ENCODE assay signal across 10 mouse cellular contexts in the genomic region with DNA sequence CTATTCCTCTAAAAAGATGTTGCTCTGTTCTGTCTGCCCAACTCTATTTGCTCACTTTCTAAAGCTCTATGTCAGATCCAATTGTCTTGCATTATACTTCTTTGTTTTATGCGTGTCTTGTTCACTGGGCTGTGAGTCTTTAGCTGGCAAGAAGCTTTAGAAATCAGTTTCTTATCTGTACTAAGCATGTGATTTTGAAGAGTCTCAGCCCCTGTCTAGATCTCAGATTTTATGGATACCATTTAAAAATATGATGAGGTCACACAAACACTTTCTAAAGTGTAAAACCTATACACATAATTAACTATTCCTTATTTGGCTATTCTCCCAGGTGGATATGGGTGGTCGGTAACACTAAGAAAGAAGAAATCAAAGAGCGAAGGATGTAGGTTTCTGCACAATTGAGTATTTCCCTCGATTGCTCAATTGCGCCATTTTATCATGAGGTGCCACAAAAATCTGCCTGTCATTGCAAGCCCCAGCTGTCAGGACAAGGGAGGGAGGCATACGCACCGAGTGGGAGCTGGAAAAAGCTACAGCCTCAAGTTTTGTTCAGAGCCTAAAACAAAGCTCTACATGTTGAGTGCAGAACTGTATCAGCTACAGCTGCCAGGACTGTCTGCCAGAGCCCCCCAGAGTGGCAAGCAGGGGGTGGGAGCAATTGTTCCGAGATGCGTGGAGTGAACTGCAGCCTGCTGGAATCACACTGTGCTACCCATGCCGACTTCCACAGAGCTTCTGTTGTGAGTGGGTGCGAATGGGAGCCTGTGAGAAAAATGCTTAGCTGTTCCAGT. TPM values are rescaled to one million over a fixed set of nuclear protein-coding genes. Genes with fewer than 3 reads are reported as not detected.
DNase-seq lines count a peak whose midpoint lies in the region; ATAC-seq and TF ChIP-seq lines count a peak whose summit lies in the region.
"Had no signal": no experiment of that assay in that cellular context is flagged by ENCODE, and none has a peak within 500 bp of the region (broad histone marks: within the 10 kb centered on the region; RNA-seq: fewer than 3 reads in every experiment).

No protein-coding gene starts in this region.

- no peak overlapping the region for H3K27ac ChIP-seq in liver, postnatal 0 days (ENCODE audit: low read depth)
- no peak overlapping the region for H3K27ac ChIP-seq in forebrain, postnatal 0 days (ENCODE audit: low read depth, low read length)
- no peak overlapping the region for H3K27ac ChIP-seq in kidney, embryonic 14.5 days (ENCODE audit: low read depth, low read length)

- H3K9ac ChIP-seq in liver, postnatal 0 days (replicated peaks): no peak overlapping the region
- no peak overlapping the region for H3K9ac ChIP-seq in forebrain, postnatal 0 days
- no peak overlapping the region for H3K9ac ChIP-seq in kidney, embryonic 14.5 days (ENCODE audit: low read depth, low read length)

- no peaks in the 10 kb centered on the region for H3K27me3 ChIP-seq in liver, postnatal 0 days (ENCODE audit: insufficient read depth, low read length)
- H3K27me3 ChIP-seq in forebrain, postnatal 0 days (ENCODE audit: insufficient read depth, low read length): no peaks in the 10 kb centered on the region
- no peaks in the 10 kb centered on the region for H3K27me3 ChIP-seq in kidney, embryonic 14.5 days (ENCODE audit: control insufficient read depth, insufficient read depth, low read length)
- H3K27me3 ChIP-seq: Patski had no signal

- H3K4me1 ChIP-seq in liver, postnatal 0 days (ENCODE audit: insufficient read depth): no peaks in the 10 kb centered on the region
- H3K4me1 ChIP-seq in forebrain, postnatal 0 days (ENCODE audit: insufficient read depth): no peaks in the 10 kb centered on the region
- no peaks in the 10 kb centered on the region for H3K4me1 ChIP-seq in kidney, embryonic 14.5 days (ENCODE audit: control insufficient read depth, insufficient read depth, low read length)

- no peak for ATAC-seq in liver, postnatal 0 days
- peak; percentile 96 for ATAC-seq in forebrain, postnatal 0 days
- ATAC-seq in megakaryocyte-erythroid progenitor cell, adult 5-6 weeks (replicated peaks; ENCODE audit: low FRiP score, low TSS enrichment, poor library complexity, severe bottlenecking): no peak
- no peak for ATAC-seq in kidney, embryonic 14.5 days (ENCODE audit: low FRiP score, low TSS enrichment)
- ATAC-seq: Patski had no signal

- no peak overlapping the region for H3K4me3 ChIP-seq in liver, postnatal 0 days (ENCODE audit: low read depth, low read length)
- H3K4me3 ChIP-seq in forebrain, postnatal 0 days (ENCODE audit: low read depth, low read length): 0 out of 2 replicates have a peak overlapping the region, but pooled peaks have one; percentile 11
- H3K4me3 ChIP-seq in kidney, embryonic 14.5 days (ENCODE audit: low read length): no peak overlapping the region
- H3K4me3 ChIP-seq: myocyte had no signal

- no peak overlapping the region for H3K4me2 ChIP-seq in liver, postnatal 0 days (ENCODE audit: low read depth, low read length)
- H3K4me2 ChIP-seq in forebrain, postnatal 0 days (ENCODE audit: low read depth): peak overlapping the region; percentile 37
- H3K4me2 ChIP-seq in kidney, embryonic 14.5 days (replicated peaks; ENCODE audit: low read depth, low read length): no peak overlapping the region

- TF ChIP-seq EP300 in liver, postnatal 0 days (IDR thresholded peaks at IDR 0.05; ENCODE audit: low read depth): no peak

- TF ChIP-seq CTCF in liver, postnatal 0 days (IDR thresholded peaks at IDR 0.05; ENCODE audit: low read depth): no peak
- TF ChIP-seq CTCF in forebrain, postnatal 0 days (IDR thresholded peaks at IDR 0.05; ENCODE audit: low read depth): peak; percentile 12; the same call in 1 of the 2 replicates

- DNase-seq in liver: peak; percentile 4
- no peak for DNase-seq in liver, postnatal 0 days
- peak; percentile 62 for DNase-seq in forebrain, postnatal 0 days
- DNase-seq in left cerebral cortex, adult 8-10 months (ENCODE audit: low spot score in 2 of 2): peak; percentile 45 to 85
- peak; percentile 5 for DNase-seq in retina, embryonic 14.5 days (ENCODE audit: low spot score)
- DNase-seq in urinary bladder, adult 2 months (ENCODE audit: low spot score): no peak

- 69% methylated on average over 11 of the region's 11 CpGs for WGBS in liver, postnatal 0 days (ENCODE audit: insufficient replicate concordance)
- 30% methylated on average over 11 of the region's 11 CpGs for WGBS in forebrain, postnatal 0 days
- 73% methylated on average over 11 of the region's 11 CpGs for WGBS in kidney, embryonic 14.5 days

- no peaks in the 10 kb centered on the region for H3K36me3 ChIP-seq in liver, postnatal 0 days (replicated peaks; ENCODE audit: insufficient read depth, low read length)
- no peaks in the 10 kb centered on the region for H3K36me3 ChIP-seq in forebrain, postnatal 0 days (ENCODE audit: insufficient read depth)
- H3K36me3 ChIP-seq in kidney, embryonic 14.5 days (ENCODE audit: control insufficient read depth, insufficient read depth, low read length): no peaks in the 10 kb centered on the region

- no peaks in the 10 kb centered on the region for H3K9me3 ChIP-seq in liver, postnatal 0 days (ENCODE audit: low read length)
- no peaks in the 10 kb centered on the region for H3K9me3 ChIP-seq in forebrain, postnatal 0 days (ENCODE audit: low read length)
- no peaks in the 10 kb centered on the region for H3K9me3 ChIP-seq in kidney, embryonic 14.5 days (ENCODE audit: control insufficient read depth, low read length)

RNA-seq across cellular contexts. Expression of a gene that starts 47.6 kb away (rescaled TPM):
- polyA plus RNA-seq in liver, postnatal 0 days (2015; fragmentation: Nextera tagmentation; extraction: Ambion mirVana): 0.12 and 0.15 TPM in 2 replicates
- 74.6 and 88.8 TPM in 2 replicates for total RNA-seq in forebrain, postnatal 0 days (2014; rRNA removed)
- polyA plus RNA-seq in forebrain, postnatal 0 days (2015; fragmentation: Nextera tagmentation; extraction: Ambion mirVana): 38.2 and 56.4 TPM in 2 replicates
- 100 to 1,000 TPM; 201 to 248 (median 216) TPM for total RNA-seq in left cerebral cortex, adult 8-10 months (2022)
- total RNA-seq in megakaryocyte-erythroid progenitor cell, adult 5-6 weeks (2014; fragmentation: Nextera tagmentation): not detected in 2 replicates
- total RNA-seq in megakaryocyte-erythroid progenitor cell, adult 5-6 weeks (2017): not detected in 2 replicates
- 0.77 and 1.3 TPM in 2 replicates for polyA plus RNA-seq in urinary bladder, adult 2 months (2012; rRNA removed)
- polyA plus RNA-seq in kidney, embryonic 14.5 days (2014; fragmentation: Nextera tagmentation; extraction: Ambion mirVana): 5.8 and 10.2 TPM in 2 replicates
- polyA plus RNA-seq: Patski had no signal

Comparison
In these comparisons a context has a peak if more than half of its experiments do, and no peak if none do; other contexts are left out.
1. DNase-seq: peak in liver (single experiment), forebrain, postnatal 0 days (single experiment), left cerebral cortex, adult 8-10 months (2 of 2) and retina, embryonic 14.5 days (single experiment); none in liver, postnatal 0 days (single experiment) and urinary bladder, adult 2 months (single experiment).